Mouse (Mus musculus) kidney, postnatal 4 days (tissue): ENCODE measurements around the gene St6gal1.
A peak's percentile ranks its signal among the peaks of the same experiment; 100 is the strongest.

Experiments
- DNase-seq, 2 experiments: peaks; one replicate each; pipeline ENCODE4 v3.0.0; 2021; ENCODE audit warnings: mixed read lengths in 2 of 2

St6gal1 gene

GRCm38 (mm10) chr16:23361434-23361970 is 137.0 kb downstream of the St6gal1 start:
- no peak for DNase-seq

DNA sequence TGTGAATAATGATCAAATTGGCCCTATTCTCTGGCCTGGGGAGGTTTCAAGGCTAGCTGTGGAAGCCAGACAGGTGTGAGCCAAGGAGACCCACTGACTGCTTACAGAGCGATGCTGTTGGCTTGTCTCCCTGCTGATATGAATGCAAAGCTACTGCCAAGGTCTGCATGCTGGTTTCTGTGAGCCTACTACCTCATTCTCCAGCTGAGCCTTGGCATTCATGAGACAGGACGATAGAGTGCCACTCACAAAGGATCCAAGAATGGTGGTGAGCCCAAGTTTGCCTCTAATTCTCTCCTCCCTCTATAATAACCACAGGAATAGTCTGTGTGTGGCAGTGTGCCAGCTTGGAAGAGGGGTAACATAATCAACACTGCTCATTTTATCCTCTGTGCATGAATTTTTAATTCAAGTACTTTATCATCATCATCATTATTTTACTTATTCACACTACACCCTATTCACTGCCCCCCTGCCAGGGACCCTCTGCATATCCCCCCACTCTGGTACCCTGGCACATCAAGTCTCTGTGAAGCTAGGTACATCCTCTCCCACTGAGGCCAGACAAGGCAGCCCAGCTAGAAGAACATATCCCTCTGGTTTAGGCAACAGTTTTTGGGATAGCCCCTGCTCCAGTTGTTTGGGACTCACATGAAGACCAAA is 139.9 kb downstream of the St6gal1 start:
- no peak for DNase-seq

- no peak for DNase-seq
These were observed 144.6 kb downstream of the St6gal1 start for GRCm38 (mm10) chr16:23369124-23369523.

DNA sequence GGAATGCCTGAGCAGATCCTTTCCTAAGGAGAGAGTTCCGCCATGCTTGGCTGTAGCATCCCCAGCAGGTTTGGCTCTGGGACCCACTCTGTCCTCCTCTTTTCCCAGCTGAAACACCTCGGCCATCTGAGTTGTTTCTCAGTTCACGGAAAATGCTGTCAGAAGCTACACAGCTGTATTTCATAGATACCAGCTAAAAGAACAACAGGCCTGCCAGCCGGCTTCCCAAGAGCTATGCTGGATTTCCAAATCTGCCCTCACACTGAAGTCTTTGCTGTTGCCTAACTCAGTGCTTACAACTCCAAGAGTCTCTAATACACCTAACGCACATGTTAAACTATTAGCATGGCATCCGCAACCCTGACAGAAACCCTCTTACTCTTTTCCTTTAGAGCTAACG is 146.2 kb downstream of the St6gal1 start:
- no peak for DNase-seq

DNA sequence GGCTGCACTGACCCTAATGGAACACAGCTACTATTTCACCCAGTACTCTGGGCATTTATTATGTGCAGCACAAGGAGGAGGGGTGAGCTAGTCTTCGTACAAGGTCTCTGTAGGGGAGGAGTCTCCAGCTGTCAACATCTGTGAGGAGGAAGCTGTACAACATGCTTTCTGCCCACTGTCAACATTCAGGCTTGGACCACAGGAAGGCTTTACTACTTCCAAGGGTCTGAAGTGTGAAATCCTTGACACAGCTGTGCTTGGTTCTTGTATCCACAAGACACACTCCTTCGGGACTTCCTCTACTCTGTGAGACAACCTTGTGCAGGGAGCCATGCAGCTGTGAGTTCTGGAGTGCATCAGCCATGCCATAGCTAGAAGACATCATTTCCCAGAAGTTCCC is 147.8 kb downstream of the St6gal1 start:
- DNase-seq = no peak

GRCm38 (mm10) chr16:23374068-23374467 is 149.5 kb downstream of the St6gal1 start:
- DNase-seq = no peak

DNA sequence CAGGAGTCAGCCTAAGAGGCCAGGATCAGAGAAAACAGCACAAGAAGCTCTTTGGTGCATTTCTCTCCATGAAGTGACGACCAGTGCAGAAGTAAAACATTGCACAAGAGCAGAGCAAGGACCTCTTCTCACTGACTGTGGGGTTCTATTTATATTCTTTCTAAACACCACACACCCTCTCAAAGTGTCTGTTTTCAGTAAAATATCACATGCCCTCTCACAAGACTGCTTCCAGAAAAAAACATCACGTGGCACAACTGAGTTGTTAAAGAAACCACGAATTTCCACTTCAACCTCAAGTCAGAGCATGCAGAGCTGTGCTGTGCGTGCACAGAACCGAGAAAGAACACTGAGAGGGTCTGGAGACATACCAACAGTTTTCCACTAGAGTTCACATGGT is 150.4 kb downstream of the St6gal1 start:
- no peak for DNase-seq

- no peak for DNase-seq
These were observed 151.6 kb downstream of the St6gal1 start for GRCm38 (mm10) chr16:23376189-23376588.

GRCm38 (mm10) chr16:23379536-23380230 is 155.1 kb downstream of the St6gal1 start:
- no peak for DNase-seq

DNA sequence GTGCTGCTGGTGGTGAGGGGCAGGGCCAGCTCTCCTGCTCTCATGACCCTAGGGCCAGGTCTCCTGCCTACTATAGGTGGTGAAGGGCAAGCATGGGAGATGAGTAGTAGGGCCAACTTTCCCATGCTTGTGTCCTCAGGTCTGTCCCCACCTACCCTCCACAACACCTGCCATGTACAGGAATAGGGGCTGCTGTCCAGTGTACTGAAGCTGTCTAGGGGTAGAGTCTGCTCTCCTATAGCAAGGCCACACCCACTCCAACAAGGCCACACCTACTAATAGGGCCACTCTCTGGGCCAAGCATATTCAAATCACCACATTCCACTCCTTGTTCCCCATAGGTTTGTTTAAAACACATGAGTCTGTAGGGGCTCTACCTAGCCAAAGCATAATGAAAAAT is 159.8 kb downstream of the St6gal1 start:
- DNase-seq = no peak

- no peak for DNase-seq
These were observed 173.4 kb downstream of the St6gal1 start for GRCm38 (mm10) chr16:23397931-23398330.

DNA sequence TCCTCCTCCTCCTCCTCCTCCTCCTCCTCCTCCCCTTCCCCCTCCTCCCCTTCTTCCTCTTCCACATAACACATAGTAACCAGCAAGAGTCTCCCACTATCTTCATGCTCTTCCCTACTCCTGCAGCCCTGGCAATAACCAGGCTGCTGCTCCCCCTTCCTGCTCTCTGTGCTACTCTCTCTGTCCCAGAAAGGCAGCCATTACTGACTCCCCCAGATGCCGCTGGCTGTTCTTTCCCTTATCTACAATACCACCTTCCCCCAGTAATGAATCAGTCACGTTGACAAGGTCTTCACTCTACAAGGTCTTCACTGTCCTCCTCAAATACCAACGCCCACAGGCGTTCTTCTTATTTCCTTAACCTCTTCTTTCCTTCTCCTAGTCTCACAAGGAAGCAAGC is 176.9 kb downstream of the St6gal1 start:
- peak in 1 of 2 experiments; percentile 38 for DNase-seq

GRCm38 (mm10) chr16:23401959-23402358 is 177.4 kb downstream of the St6gal1 start:
- no peak for DNase-seq

DNA sequence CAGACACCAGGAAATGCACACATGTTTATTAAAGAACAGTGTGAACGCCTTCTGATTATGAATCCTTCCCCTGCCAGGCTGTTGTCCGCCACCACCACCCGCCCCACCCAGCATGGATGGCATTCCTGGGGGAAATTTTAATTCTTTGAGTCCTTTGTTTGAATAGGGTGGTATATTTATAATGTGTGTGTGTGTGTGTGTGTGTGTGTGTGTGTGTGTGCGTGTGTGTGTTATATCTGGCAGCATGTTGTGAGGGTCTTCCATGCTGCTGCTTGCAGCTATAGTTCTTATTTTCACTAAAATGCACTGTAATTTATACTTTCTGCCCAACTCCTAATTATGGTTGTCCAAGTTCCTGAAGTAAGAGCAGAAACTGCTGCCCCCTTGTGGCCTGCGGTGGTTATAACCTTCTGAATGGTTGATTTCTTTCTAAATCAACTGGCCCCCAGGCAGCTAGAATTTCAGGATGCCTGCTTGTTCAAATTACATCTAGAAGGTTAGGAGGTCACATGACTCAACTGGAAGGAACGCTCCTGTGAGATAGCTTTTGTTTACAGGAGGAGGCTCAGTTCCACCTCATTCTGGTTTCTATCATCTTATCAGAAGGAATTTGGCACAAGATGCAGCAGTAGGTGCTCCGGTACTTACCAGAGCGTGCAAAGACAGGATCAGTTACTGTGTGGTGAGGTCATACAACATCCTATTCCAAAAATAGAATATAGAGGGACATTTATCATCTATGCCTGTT is 178.6 kb downstream of the St6gal1 start:
- peak; percentile 88 to 90 for DNase-seq
